Mouse (Mus musculus) liver, embryonic 11.5 days (tissue): Measurements from ENCODE around the gene Cox7a2l. TPM values are rescaled to one million over a fixed set of nuclear protein-coding genes. Genes with fewer than 3 reads are reported as not detected.

ENCODE experiments used
- ATAC-seq: fragments of 200-750 bp; cut with Nextera tagmentation; replicated peaks from 2 replicates; pipeline ENCODE4 v1.8.0; 2017; ENCODE audit warnings: moderate number of reproducible peaks, mild to moderate bottlenecking, moderate TSS enrichment, moderate library complexity; ENCODE audit not compliant: low FRiP score
- DNase-seq: peaks from one replicate; pipeline ENCODE4 v3.0.0-alpha.2; 2017; ENCODE audit warnings: low spot score
- H3K27ac ChIP-seq: fragments of 300-500 bp; sonication (generic); 2 replicates; pipeline ENCODE4 v1.5.1; 2014; ENCODE audit warnings: mild to moderate bottlenecking, low read depth, low read length, control low read depth
- H3K27me3 ChIP-seq: fragments of 300-500 bp; sonication (generic); replicated peaks from 2 replicates; pipeline ENCODE4 v1.6.1; 2014; ENCODE audit warnings: low read length, mixed read lengths; ENCODE audit not compliant: control insufficient read depth, insufficient read depth
- H3K36me3 ChIP-seq: fragments of 300-500 bp; sonication (generic); 2 replicates; pipeline ENCODE4 v1.6.1; 2014; ENCODE audit warnings: mild to moderate bottlenecking, low read length, moderate library complexity, mixed read lengths; ENCODE audit not compliant: control insufficient read depth, insufficient read depth
- H3K4me1 ChIP-seq: fragments of 300-500 bp; sonication (generic); replicated peaks from 2 replicates; pipeline ENCODE4 v1.6.1; 2014; ENCODE audit warnings: low read length, mixed read lengths; ENCODE audit not compliant: control insufficient read depth, insufficient read depth
- H3K4me2 ChIP-seq: fragments of 300-500 bp; sonication (generic); 2 replicates; pipeline ENCODE4 v1.6.1; 2014; ENCODE audit warnings: mild to moderate bottlenecking, control low read depth, moderate library complexity
- H3K4me3 ChIP-seq: fragments of 300-500 bp; sonication (generic); 2 replicates; pipeline ENCODE4 v1.5.1; 2014; ENCODE audit warnings: low read depth, low read length, control low read depth
- H3K9ac ChIP-seq: fragments of 300-500 bp; sonication (generic); 2 replicates; pipeline ENCODE4 v1.6.1; 2014; ENCODE audit warnings: low read depth, low read length, control low read depth
- H3K9me3 ChIP-seq: fragments of 300-500 bp; sonication (generic); 2 replicates; pipeline ENCODE4 v1.6.1; 2016; ENCODE audit warnings: low read length, inconsistent platforms, mixed read lengths; ENCODE audit not compliant: control insufficient read depth
- WGBS: fragments of 180-500 bp; shearing (Covaris S2); extraction: QIAGEN DNeasy Blood & Tissue Kit; methylation state at CpG from one replicate; pipeline ENCODE4 v1.1.7; 2014; 5-methylcytosine and 5-hydroxymethylcytosine counted together
- polyA plus RNA-seq: library from polyadenylated mRNA; unstranded; fragments of >200 nt; fragmentation: Nextera tagmentation; extraction: Ambion mirVana; gene quantifications from 2 replicates; pipeline ENCODE4 v1.2.1, GENCODE M21; 2014

Cox7a2l gene
- polyA plus RNA-seq, 1 experiment from 2014 or later = 134 TPM

DNA sequence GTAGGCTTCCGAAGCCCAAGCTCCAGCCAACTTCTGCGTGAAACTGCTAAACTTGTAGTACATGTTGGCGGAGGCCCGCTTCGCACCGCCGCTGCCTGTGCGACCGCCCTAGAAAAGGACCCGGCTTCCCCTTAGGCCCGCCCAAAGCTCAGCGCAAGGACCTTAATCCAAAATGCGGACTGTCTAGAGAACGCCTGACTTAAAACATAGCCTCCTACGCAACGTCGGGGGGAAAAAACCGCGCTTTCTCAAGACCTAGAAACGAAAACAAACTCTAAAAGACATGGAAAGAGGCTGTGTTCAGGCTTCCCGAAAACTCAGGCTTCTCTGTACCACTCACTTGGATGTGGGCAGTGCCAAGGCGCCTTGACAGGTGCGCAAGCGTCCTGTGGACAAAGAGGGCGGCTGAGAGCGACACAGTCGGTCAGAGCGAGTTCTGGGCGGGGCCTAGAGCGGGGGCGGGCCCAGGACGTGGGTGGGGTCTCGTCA, 2.9 kb downstream of the Cox7a2l start:
- H3K4me3 ChIP-seq = peak overlapping the region; percentile 97
- peak overlapping the region; percentile 58 for H3K27ac ChIP-seq
- under 1% methylated on average over 33 of the region's 33 CpGs for WGBS
- peak overlapping the region; percentile 96 for H3K4me2 ChIP-seq
- DNase-seq = peak; percentile 94
- no peaks in the 10 kb centered on the region for H3K27me3 ChIP-seq
- H3K9me3 ChIP-seq = no peaks in the 10 kb centered on the region; the same call in 1 of the 2 replicates
- H3K9ac ChIP-seq = peak overlapping the region; percentile 90
- ATAC-seq = peak; percentile 99
- no peaks in the 10 kb centered on the region; the same call in 1 of the 2 replicates for H3K36me3 ChIP-seq
- peaks cover 18% of the 10 kb centered on the region for H3K4me1 ChIP-seq

DNA sequence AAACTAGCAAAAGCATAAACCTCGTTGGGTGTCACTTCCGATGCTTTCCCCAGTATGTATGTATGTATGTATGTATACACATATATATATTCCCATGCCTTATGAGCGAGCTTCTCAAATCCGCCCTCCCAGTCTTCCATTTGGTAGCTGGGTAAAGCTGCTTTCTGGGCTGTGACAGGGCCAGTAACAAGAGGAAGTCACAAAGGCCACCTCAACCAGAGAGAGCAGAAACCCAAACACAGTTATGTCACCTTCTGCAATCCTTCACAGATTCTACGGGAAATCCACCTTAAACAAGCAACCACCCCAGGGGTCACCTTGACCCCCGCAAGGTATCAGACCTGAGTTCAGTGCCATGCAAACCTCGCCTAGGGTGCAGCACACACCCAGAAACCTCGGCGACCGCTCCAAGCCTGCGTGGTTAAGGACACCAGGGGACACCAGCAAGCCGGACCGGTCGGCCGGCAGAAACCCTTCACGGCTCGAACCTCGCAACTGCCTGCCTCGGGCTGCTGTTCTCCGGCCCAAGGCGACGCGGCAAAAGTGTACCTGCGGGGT, 3.4 kb downstream of the Cox7a2l start:
- Histone ChIP-seq H3K36me3 (no peaks in the 10 kb centered on the region), H3K4me2 (peak overlapping the region; percentile 96), H3K4me3 (peak overlapping the region; percentile 97), H3K9ac (peak overlapping the region; percentile 90), H3K9me3 (no peaks in the 10 kb centered on the region; the same call in 1 of the 2 replicates), H3K27me3 (no peaks in the 10 kb centered on the region), H3K4me1 (peaks cover 18% of the 10 kb centered on the region), H3K27ac (peak overlapping the region; percentile 58)
- peak; percentile 55 for ATAC-seq
- WGBS = under 1% methylated on average over 24 of the region's 24 CpGs
- no peak for DNase-seq

DNA sequence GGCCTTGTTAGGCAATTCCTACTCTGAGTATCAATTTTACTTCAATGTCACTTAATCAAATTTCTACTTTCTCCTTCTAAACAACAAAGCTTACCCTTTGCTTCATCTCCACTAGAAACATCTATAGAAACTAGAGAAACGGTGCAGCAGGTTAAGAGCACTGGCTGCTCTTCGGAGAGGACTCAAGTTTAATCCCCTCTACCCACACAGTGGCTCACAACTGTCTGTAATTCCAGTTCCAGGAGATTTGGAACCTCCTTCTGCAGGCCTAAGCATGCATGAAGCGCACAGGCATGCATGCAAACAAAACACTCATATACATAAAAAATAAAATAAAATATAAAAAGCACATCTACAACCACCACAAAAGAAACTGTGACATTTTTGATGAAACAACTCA, 5.0 kb downstream of the Cox7a2l start:
- H3K9me3 ChIP-seq = no peaks in the 10 kb centered on the region
- H3K27ac ChIP-seq = no peak overlapping the region
- no peak overlapping the region for H3K4me3 ChIP-seq
- 86% methylated on average over 3 of the region's 3 CpGs for WGBS
- H3K9ac ChIP-seq = 0 out of 2 replicates have a peak overlapping the region, but pooled peaks have one; percentile 15
- ATAC-seq (no peak), DNase-seq (no peak)
- peak overlapping the region; percentile 96; the same call in 1 of the 2 replicates for H3K4me2 ChIP-seq
- no peaks in the 10 kb centered on the region; the same call in 1 of the 2 replicates for H3K36me3 ChIP-seq
- H3K27me3 ChIP-seq = no peaks in the 10 kb centered on the region
- peaks cover 18% of the 10 kb centered on the region for H3K4me1 ChIP-seq

DNA sequence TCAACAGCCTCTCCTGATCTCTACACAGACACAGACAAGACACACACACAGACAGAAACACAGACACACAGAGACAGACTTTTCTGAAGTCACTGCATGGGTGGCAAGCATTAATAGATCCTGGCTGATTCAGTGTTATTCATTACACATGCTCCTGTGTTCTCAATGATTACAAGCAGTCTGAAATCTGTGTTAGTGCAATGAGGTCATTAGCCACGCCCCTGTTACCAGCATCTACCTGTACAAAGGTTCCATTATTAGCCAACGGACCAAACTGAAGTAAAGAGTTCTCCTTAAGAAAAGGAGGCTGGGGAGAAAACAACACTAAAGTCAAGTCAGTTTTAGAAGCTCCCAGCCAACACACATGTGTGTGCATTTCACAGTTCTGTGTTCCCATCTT, 13.4 kb downstream of the Cox7a2l start:
- no peak overlapping the region for H3K4me3 ChIP-seq
- no peak overlapping the region for H3K4me2 ChIP-seq
- WGBS = 81% methylated on average over 2 of the region's 2 CpGs
- ATAC-seq = no peak
- H3K36me3 ChIP-seq = peaks cover 29% of the 10 kb centered on the region
- no peak overlapping the region for H3K27ac ChIP-seq
- no peaks in the 10 kb centered on the region for H3K9me3 ChIP-seq
- H3K9ac ChIP-seq = no peak overlapping the region
- H3K4me1 ChIP-seq = no peaks in the 10 kb centered on the region
- no peaks in the 10 kb centered on the region for H3K27me3 ChIP-seq
- no peak for DNase-seq

DNA sequence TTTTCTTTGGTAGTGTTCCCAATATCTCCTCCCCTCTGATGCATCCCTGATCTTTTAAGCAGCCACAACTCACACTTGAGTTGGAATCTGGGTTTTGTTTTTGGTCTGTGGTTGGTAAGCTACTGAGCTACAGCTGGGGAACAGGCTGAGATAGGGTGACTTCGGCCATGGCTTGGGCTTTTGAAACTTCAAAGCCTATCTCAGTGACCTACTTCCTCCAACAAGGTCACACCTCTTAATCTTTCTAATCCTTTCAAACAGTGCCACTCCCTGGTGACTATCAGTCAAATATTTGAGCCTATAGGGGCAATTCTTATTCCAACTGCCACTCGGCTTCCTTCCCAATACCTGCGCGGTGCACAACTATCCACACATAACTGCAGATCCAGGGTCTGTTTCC, 17.4 kb downstream of the Cox7a2l start:
- WGBS = 86% methylated on average over 4 of the region's 4 CpGs
- ATAC-seq = no peak
- Histone ChIP-seq H3K9me3 (no peaks in the 10 kb centered on the region), H3K4me3 (no peak overlapping the region), H3K4me1 (no peaks in the 10 kb centered on the region), H3K4me2 (no peak overlapping the region), H3K27me3 (no peaks in the 10 kb centered on the region), H3K27ac (no peak overlapping the region), H3K36me3 (peaks cover 35% of the 10 kb centered on the region), H3K9ac (no peak overlapping the region)
- DNase-seq = no peak

DNA sequence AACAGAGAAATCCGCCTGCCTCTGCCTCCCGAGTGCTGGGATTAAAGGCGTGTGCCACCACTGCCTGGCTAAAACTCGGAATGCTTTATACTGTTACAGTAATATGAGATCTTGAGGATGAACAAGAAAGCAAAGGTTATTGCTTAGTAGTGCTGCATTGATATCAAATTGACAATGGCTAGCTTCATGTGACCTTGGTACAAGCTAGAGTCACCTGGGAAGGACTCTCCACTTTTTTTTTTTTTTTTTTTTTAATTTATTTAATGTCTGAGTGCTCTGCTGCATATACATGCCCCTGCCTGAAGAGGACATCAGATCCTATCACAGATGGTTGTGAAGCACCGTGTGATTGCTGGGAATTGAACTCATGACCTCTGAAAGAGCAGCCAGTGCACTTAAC, 18.2 kb downstream of the Cox7a2l start:
- Histone ChIP-seq H3K4me3 (no peak overlapping the region), H3K27me3 (no peaks in the 10 kb centered on the region), H3K4me1 (no peaks in the 10 kb centered on the region), H3K27ac (no peak overlapping the region), H3K4me2 (no peak overlapping the region), H3K36me3 (peaks cover 35% of the 10 kb centered on the region), H3K9me3 (no peaks in the 10 kb centered on the region), H3K9ac (no peak overlapping the region)
- DNase-seq (no peak), ATAC-seq (no peak)
- WGBS = 95% methylated on average over 5 of the region's 5 CpGs

DNA sequence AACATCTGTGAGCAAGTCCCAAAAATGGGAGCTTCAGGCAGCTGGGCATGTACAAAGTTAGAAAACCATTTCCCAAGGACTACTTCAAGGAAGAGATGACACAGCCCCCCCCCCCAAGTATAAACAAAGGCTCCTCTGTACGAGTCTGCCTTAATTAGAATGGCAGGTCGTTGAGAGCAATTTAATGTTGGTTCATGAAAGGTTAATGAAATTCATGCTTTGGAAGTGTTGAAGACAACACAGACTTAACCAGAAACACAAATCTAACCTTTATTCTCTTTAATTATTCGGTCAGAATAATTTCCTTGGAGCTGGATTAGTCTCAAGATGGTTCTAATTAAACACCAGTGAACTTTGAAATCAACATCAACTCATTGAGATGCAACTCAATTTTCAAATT, 29.4 kb downstream of the Cox7a2l start:
- H3K9me3 ChIP-seq = no peaks in the 10 kb centered on the region
- no peaks in the 10 kb centered on the region for H3K4me1 ChIP-seq
- no peak for ATAC-seq
- no peaks in the 10 kb centered on the region; the same call in 1 of the 2 replicates for H3K36me3 ChIP-seq
- WGBS = 74% methylated on average over 3 of the region's 3 CpGs
- H3K4me3 ChIP-seq = no peak overlapping the region
- no peak for DNase-seq
- H3K4me2 ChIP-seq = no peak overlapping the region
- no peak overlapping the region for H3K27ac ChIP-seq
- no peak overlapping the region for H3K9ac ChIP-seq
- no peaks in the 10 kb centered on the region for H3K27me3 ChIP-seq

DNA sequence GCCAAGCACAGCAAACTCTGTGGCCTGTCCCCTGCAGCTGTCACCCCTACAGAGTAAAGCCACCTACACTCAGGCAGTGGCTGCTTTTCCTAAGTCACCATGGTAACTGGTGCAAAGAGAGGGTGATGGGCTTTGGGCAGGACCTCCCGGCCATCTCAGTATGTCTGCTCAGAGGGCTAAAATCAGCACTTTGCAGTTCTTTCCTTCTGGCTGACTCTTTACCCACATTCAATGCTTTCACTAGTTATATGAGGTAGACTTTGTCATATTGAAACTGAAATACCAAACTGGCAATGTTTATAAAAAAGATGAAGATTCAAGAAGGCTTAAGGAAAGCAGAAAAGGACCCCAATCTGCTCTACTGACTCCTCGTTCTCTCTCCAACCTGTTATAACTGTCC, 33.3 kb downstream of the Cox7a2l start:
- ATAC-seq (no peak), DNase-seq (no peak)
- Histone ChIP-seq H3K27me3 (no peaks in the 10 kb centered on the region), H3K27ac (no peak overlapping the region), H3K36me3 (peaks cover 13% of the 10 kb centered on the region; the same call in 1 of the 2 replicates), H3K4me3 (no peak overlapping the region), H3K4me1 (no peaks in the 10 kb centered on the region), H3K9ac (no peak overlapping the region), H3K9me3 (no peaks in the 10 kb centered on the region), H3K4me2 (no peak overlapping the region)
- WGBS = 75% methylated on average over 2 of the region's 2 CpGs
